Mouse (Mus musculus) hindbrain, embryonic 11.5 days (tissue): ENCODE data around the gene Cfap61. TPM values are rescaled to one million over a fixed set of nuclear protein-coding genes. Genes with fewer than 3 reads are reported as not detected.

Experiments
- ATAC-seq: fragments of 200-750 bp; cut with Nextera tagmentation; 2 replicates; pipeline ENCODE4 v1.8.0; 2017; ENCODE audit warnings: mild to moderate bottlenecking, moderate TSS enrichment, moderate library complexity; ENCODE audit not compliant: low FRiP score
- DNase-seq: peaks from one replicate; pipeline ENCODE4 v3.0.0-alpha.2; 2015; ENCODE audit warnings: low spot score
- H3K27ac ChIP-seq: fragments of 300-500 bp; sonication (generic); 2 replicates; pipeline ENCODE4 v1.5.1; 2014; ENCODE audit warnings: mild to moderate bottlenecking, low read depth, low read length
- H3K27me3 ChIP-seq: fragments of 300-500 bp; sonication (generic); 2 replicates; pipeline ENCODE4 v1.6.1; 2014; ENCODE audit warnings: mild to moderate bottlenecking, low read length, moderate library complexity, mixed read lengths; ENCODE audit not compliant: control insufficient read depth, insufficient read depth
- H3K36me3 ChIP-seq: fragments of 300-500 bp; sonication (generic); 2 replicates; pipeline ENCODE4 v1.6.1; 2014; ENCODE audit warnings: mild to moderate bottlenecking, low read length, moderate library complexity, mixed read lengths; ENCODE audit not compliant: control insufficient read depth, insufficient read depth
- H3K4me1 ChIP-seq: fragments of 300-500 bp; sonication (generic); replicated peaks from 2 replicates; pipeline ENCODE4 v1.6.1; 2014; ENCODE audit warnings: low read length, mixed read lengths; ENCODE audit not compliant: control insufficient read depth, insufficient read depth
- H3K4me2 ChIP-seq: fragments of 300-500 bp; sonication (generic); replicated peaks from 2 replicates; pipeline ENCODE4 v1.6.1; 2014; ENCODE audit warnings: mild to moderate bottlenecking, low read depth, low read length
- H3K4me3 ChIP-seq: fragments of 300-500 bp; sonication (generic); 2 replicates; pipeline ENCODE4 v1.5.1; 2014; ENCODE audit warnings: low read depth, low read length
- H3K9ac ChIP-seq: fragments of 300-500 bp; sonication (generic); 2 replicates; pipeline ENCODE4 v1.6.1; 2014; ENCODE audit warnings: low read depth, low read length
- H3K9me3 ChIP-seq: fragments of 300-500 bp; sonication (generic); 2 replicates; pipeline ENCODE4 v1.6.1; 2016; ENCODE audit warnings: low read length; ENCODE audit not compliant: control insufficient read depth
- WGBS: fragments of 180-500 bp; shearing (Covaris S2); extraction: QIAGEN DNeasy Blood & Tissue Kit; methylation state at CpG from one replicate; pipeline ENCODE4 v1.1.7; 2014; 5-methylcytosine and 5-hydroxymethylcytosine counted together
- polyA plus RNA-seq: library from polyadenylated mRNA; unstranded; fragments of >200 nt; fragmentation: Nextera tagmentation; extraction: Ambion mirVana; gene quantifications from 2 replicates; pipeline ENCODE4 v1.2.1, GENCODE M21; 2014

The Cfap61 gene
- polyA plus RNA-seq, 1 experiment from 2014 or later = 2.4 TPM

DNA sequence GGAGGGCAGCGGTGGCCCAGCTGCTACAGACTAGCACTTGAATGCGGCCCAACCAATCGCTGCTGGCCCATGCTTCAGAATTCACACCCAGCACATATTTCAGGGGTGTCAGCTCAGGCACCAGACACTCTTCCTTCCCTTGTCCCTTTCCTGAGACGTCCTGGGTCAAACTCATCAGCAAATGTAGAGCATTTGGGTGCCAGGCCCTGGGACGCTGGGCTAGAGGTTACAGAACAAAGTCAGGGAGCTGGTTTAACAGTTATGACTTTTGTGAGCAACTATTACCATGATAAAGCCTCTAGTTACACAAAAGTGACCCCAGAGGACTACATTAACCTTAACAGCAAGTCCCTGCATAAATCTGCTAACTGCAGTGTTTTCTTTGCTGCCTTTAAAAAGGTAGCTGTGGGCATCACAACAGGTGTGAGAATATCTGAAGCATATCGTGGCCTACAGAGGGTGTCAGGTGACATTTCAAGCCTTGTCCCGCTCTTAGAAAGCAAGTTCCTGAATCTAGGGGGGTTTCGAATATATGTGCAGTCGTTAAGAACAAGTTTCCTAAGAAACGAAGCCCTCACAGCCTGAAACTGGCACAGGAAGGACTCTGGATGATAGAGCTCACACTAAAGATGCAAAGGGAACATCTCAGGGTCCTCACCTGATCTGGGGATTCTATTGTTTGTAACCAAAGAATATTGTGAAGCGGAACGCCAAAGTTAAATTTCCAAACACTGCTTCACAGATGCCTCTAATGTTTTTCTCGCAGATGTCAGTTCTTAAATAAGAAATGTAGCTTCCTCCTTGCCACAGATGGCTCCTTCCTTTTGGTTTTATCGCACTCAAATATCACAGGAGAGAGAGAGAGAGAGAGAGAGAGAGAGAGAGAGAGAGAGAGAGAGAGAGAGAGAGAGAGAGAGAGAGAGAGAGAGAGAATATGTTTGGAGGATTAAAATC, 281.8 kb downstream of the Cfap61 start:
- Histone ChIP-seq H3K9ac (no peak overlapping the region), H3K4me2 (no peak overlapping the region), H3K36me3 (no peaks in the 10 kb centered on the region), H3K27ac (peak overlapping the region; percentile 14), H3K4me1 (peaks cover 13% of the 10 kb centered on the region), H3K9me3 (no peaks in the 10 kb centered on the region), H3K27me3 (peaks cover 17% of the 10 kb centered on the region), H3K4me3 (no peak overlapping the region)
- DNase-seq (peak; percentile 29), ATAC-seq (no peak)
- 9% methylated on average over 14 of the region's 14 CpGs for WGBS

DNA sequence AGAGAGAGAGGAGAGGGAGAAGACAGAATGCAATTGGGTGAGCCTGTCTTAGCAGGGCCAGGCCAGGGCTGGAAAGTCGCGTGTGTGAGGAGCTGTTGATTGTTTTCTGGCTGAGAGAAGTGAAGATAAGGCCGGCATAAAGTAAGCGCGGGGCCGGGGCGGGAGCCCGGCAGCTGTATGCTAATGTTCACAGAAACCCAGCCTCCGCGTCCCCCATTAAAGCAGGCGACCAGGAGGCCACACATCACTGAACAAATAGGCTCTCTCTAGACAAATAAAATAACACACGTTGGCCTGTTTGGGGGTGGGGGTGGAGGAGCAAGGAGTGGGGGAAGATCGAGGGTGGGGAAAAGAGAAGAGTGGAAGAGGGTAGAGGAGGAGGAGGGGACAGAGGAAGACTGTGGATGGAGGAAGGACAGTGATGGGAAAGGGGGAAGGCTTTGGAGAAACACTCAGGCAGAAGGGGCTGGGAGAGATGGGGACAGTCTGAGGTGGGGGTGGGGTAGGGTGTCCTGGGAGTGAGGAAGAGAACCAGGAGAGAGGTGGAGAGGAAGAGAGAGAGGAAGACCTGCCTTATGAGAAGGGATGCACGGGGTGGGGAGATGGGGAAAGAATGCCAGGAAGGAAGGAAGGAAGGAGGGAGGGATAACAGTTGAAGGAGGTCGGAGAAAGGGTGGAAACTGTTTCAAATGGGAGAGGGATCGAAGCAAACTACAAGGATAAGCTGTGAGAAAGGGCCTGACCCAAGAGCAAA, 282.8 kb downstream of the Cfap61 start:
- ATAC-seq = peak; percentile 23
- Histone ChIP-seq H3K4me3 (peak overlapping the region; percentile 10), H3K4me1 (peaks cover 13% of the 10 kb centered on the region)

DNA sequence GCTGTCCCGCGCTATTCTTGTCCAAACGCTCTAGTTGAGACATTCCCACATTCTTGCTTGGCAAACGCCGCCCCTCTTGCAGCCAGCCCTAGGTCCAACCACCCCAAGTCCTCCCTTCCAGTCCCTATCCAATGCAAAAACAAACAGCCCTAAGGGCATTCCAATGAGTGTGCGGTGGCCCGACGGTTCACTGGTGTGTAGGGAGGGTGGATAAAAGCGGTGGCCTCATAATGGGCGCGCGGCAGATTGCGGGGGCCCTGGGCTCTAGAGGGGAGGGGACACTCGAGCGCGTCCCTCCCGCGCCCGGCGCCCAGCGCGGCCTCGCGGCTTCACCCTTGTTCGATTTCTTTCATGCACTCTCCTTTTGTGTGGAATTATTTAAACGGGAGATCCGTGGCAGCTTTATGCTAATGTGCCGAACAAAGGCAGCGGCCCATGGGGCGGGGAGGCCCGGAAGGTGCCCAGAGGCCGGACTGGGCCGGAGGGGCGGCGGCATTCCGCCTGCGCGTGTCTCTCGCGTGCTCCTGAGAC, 283.6 kb downstream of the Cfap61 start:
- Histone ChIP-seq H3K27me3 (peaks cover 26% of the 10 kb centered on the region), H3K9me3 (no peaks in the 10 kb centered on the region), H3K27ac (peak overlapping the region; percentile 91), H3K36me3 (no peaks in the 10 kb centered on the region), H3K4me3 (peak overlapping the region; percentile 12), H3K4me1 (peaks cover 13% of the 10 kb centered on the region), H3K9ac (peak overlapping the region; percentile 52), H3K4me2 (peak overlapping the region; percentile 43)
- DNase-seq = peak; percentile 82
- ATAC-seq = peak; percentile 58
- under 1% methylated on average over 40 of the region's 40 CpGs for WGBS

More for the DNA sequence above, 282.8 kb downstream of the Cfap61 start:
- Histone ChIP-seq H3K4me2 (peak overlapping the region; percentile 43), H3K27me3 (peaks cover 17% of the 10 kb centered on the region), H3K9me3 (no peaks in the 10 kb centered on the region), H3K36me3 (no peaks in the 10 kb centered on the region), H3K9ac (peak overlapping the region; percentile 52), H3K27ac (peak overlapping the region; percentile 91)
- peak; percentile 72 for DNase-seq
- WGBS = 3% methylated on average over 16 of the region's 16 CpGs

DNA sequence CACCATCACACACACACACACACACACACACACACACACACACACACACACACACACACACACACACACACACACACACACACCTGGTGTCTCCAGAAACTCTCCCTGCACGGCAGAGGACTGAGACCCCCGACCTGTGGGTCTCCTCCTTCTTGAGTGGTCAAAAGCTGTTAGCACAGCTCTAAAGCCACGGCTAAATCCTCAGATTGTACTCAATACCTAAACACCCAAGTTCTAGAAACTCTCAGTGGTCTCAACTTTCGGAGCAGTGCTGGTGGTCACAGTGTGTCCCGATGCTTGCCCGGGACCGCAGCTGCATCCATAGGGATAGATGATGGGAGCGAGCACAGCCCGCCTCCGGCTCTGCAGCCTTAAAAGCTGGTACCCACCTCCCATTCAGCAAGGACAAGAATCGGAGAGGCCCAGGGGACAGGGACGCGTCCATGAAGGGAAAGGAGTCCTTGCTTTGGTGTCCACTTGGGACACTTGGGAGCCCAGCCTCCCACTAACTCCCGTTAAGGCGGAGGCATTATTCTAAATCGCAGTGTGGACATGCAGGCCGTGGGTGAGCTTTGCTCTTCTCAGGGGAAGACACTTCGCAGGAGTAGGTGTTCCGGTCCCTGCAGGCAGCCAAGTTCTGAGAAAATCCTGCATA, 284.4 kb downstream of the Cfap61 start:
- Histone ChIP-seq H3K4me2 (peak overlapping the region; percentile 6; the same call in 1 of the 2 replicates), H3K36me3 (no peaks in the 10 kb centered on the region), H3K4me1 (peaks cover 18% of the 10 kb centered on the region), H3K9me3 (no peaks in the 10 kb centered on the region), H3K27me3 (peaks cover 33% of the 10 kb centered on the region), H3K9ac (peak overlapping the region; percentile 52), H3K27ac (peak overlapping the region; percentile 91), H3K4me3 (no peak overlapping the region)
- WGBS = 2% methylated on average over 18 of the region's 19 CpGs
- ATAC-seq (no peak), DNase-seq (peak; percentile 70)

DNA sequence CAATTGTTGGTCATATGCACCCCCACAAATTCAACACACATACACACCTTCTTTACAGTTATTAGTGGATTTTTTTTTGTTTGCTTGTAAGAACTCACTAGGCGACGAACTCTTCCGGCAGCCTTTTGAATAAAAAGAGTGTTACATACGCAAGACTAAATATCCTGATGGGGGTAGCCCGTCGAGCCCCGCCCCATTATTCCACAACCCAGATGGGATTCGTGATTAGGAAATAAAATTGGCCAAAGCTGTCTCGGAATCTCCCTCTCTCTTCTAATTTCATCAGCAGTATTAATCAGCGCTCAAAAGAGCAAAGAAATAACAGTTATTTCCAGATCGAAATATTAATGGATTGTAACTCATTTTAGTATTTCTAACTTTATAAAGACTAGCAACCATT, 285.2 kb downstream of the Cfap61 start:
- 9% methylated on average over 11 of the region's 11 CpGs for WGBS
- Histone ChIP-seq H3K27ac (no peak overlapping the region), H3K4me2 (no peak overlapping the region), H3K4me1 (peaks cover 16% of the 10 kb centered on the region), H3K9me3 (no peaks in the 10 kb centered on the region), H3K9ac (no peak overlapping the region), H3K4me3 (no peak overlapping the region), H3K27me3 (peaks cover 34% of the 10 kb centered on the region), H3K36me3 (no peaks in the 10 kb centered on the region)
- ATAC-seq = no peak
- DNase-seq = peak; percentile 39

DNA sequence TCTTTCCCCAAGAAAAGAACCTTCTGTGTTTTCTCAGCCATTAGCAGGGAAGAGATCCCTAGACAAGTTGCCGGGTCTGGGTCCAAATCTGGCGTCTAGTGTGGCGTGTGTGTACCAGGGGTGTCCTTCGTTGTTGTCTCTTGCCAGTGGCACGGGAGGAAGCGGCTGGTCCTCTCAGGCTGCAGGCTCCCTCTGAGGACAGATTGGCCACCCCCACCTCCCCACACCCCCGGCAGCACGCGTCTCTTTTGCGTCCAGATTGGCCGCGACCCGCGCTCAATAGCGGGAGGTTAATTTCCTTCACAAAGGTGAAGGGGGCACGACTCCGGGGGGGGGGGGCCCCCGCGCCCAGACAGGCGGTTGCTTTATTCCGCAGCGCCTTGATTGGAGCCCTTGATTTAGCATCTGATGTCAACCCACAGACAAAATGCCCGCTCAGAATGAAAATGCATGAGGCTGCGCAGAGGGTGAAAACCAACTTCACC, 286.0 kb downstream of the Cfap61 start:
- peaks cover 40% of the 10 kb centered on the region for H3K27me3 ChIP-seq
- H3K4me3 ChIP-seq = peak overlapping the region; percentile 67; the same call in 1 of the 2 replicates
- 0% methylated on average over 15 of the region's 24 CpGs for WGBS
- no peaks in the 10 kb centered on the region for H3K9me3 ChIP-seq
- no peaks in the 10 kb centered on the region for H3K36me3 ChIP-seq
- DNase-seq (peak; percentile 77), ATAC-seq (peak; percentile 10; the same call in 1 of the 2 replicates)
- H3K27ac ChIP-seq = peak overlapping the region; percentile 94
- H3K9ac ChIP-seq = 0 out of 2 replicates have a peak overlapping the region, but pooled peaks have one; percentile 76
- peak overlapping the region; percentile 82 for H3K4me2 ChIP-seq
- H3K4me1 ChIP-seq = peaks cover 16% of the 10 kb centered on the region

DNA sequence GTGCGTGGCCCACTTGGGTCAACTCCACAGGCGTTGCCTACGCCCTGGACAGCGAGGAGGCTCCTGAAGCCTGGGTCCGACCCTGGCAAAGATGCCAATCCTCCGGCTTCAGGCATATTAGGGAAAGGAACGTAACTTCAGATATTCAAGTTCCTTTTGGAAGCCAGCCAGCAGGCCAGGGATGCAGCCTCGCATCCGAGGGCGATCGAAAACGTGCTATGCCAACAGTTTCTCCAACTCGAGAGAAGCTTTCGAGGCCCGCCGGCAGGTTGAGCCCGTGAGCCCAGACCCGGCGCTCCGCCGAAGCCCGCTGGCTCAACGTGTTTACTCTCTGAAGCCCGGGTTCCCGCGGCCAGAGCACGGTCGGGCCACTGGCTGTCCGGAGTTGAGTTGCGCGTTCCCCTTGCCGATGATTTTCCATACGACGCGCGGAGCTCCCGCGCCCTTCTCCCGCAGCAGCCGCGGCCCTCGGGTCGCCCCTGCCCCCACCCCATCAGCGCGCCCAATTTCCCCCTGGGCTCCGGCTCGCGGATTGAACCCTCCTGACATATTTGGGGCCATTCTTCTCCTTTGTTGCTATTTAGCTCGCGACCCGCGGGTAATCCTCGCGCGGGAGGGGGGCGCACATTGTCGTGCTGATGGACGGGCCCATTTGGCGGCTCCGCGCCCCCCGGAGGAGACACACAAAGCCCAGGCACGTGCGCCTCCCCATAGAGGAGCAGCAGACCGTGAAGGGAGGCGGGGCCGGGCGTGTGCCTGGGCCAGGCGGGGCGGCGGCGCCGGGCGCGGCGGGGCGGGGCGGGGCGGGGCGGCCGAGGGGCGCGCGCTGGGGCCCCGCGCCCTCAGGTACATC, 286.7 kb downstream of the Cfap61 start, which contains the start of gene Insm1:
Gene Insm1, plus strand, starts transcription at position 846 of the 853 bp plus-strand sequence.
- Histone ChIP-seq H3K9me3 (no peaks in the 10 kb centered on the region), H3K9ac (peak within 1 kb of the TSS; percentile 76), H3K4me1 (peaks cover 12% of the 10 kb centered on the region), H3K36me3 (no peaks in the 10 kb centered on the region), H3K4me3 (peak within 1 kb of the TSS; percentile 67), H3K27ac (peak within 1 kb of the TSS; percentile 94), H3K4me2 (peak within 1 kb of the TSS; percentile 82), H3K27me3 (peaks cover 35% of the 10 kb centered on the region)
- ATAC-seq (peak; percentile 71), DNase-seq (peak; percentile 83)
- under 1% methylated on average over 69 of the region's 86 CpGs for WGBS
